Mouse (Mus musculus) embryonic facial prominence, embryonic 11.5 days (tissue): ENCODE data around the gene Serf2. TPM values are rescaled to one million over a fixed set of nuclear protein-coding genes. Genes with fewer than 3 reads are reported as not detected.

Experiments
- ATAC-seq: fragments of 200-750 bp; cut with Nextera tagmentation; replicated peaks from 2 replicates; pipeline ENCODE4 v1.8.0; 2017; ENCODE audit warnings: low read depth; ENCODE audit not compliant: insufficient number of reproducible peaks, low FRiP score, low TSS enrichment
- DNase-seq: peaks from one replicate; pipeline ENCODE4 v3.0.0-alpha.2; 2015; ENCODE audit warnings: low spot score
- H3K27ac ChIP-seq: fragments of 300-500 bp; sonication (generic); replicated peaks from 2 replicates; pipeline ENCODE4 v1.5.1; 2014; ENCODE audit warnings: mild to moderate bottlenecking, low read depth, low read length, control low read depth
- H3K27me3 ChIP-seq: fragments of 300-500 bp; sonication (generic); 2 replicates; pipeline ENCODE4 v1.6.1; 2014; ENCODE audit warnings: mild to moderate bottlenecking, low read length, moderate library complexity, mixed read lengths; ENCODE audit not compliant: control insufficient read depth, insufficient read depth
- H3K36me3 ChIP-seq: fragments of 300-500 bp; sonication (generic); replicated peaks from 2 replicates; pipeline ENCODE4 v1.6.1; 2014; ENCODE audit warnings: low read depth, mild to moderate bottlenecking, low read length, moderate library complexity, mixed read lengths; ENCODE audit not compliant: control insufficient read depth, insufficient read depth
- H3K4me1 ChIP-seq: fragments of 300-500 bp; sonication (generic); 2 replicates; pipeline ENCODE4 v1.6.1; 2014; ENCODE audit warnings: low read length, mixed read lengths; ENCODE audit not compliant: control insufficient read depth, insufficient read depth
- H3K4me2 ChIP-seq: fragments of 300-500 bp; sonication (generic); 2 replicates; pipeline ENCODE4 v1.6.1; 2014; ENCODE audit warnings: low read depth, mild to moderate bottlenecking, control low read depth, low read length, moderate library complexity
- H3K4me3 ChIP-seq: fragments of 300-500 bp; sonication (generic); 2 replicates; pipeline ENCODE4 v1.5.1; 2014; ENCODE audit warnings: low read depth, low read length, control low read depth
- H3K9ac ChIP-seq: fragments of 300-500 bp; sonication (generic); replicated peaks from 2 replicates; pipeline ENCODE4 v1.6.1; 2014; ENCODE audit warnings: mild to moderate bottlenecking, control low read depth, low read length
- H3K9me3 ChIP-seq: fragments of 300-500 bp; sonication (generic); replicated peaks from 2 replicates; pipeline ENCODE4 v1.6.1; 2016; ENCODE audit warnings: mild to moderate bottlenecking, low read length, inconsistent platforms, mixed read lengths; ENCODE audit not compliant: control insufficient read depth
- WGBS: fragments of 180-500 bp; shearing (Covaris S2); extraction: QIAGEN DNeasy Blood & Tissue Kit; methylation state at CpG from one replicate; pipeline ENCODE4 v1.1.7; 2014; 5-methylcytosine and 5-hydroxymethylcytosine counted together
- polyA plus RNA-seq: library from polyadenylated mRNA; unstranded; fragments of >200 nt; fragmentation: Nextera tagmentation; extraction: Ambion mirVana; gene quantifications from 2 replicates; pipeline ENCODE4 v1.2.1, GENCODE M21; 2014

Serf2 gene
- polyA plus RNA-seq, 1 experiment from 2014 or later, result 478 TPM

- Histone ChIP-seq H3K9ac (peak overlapping the region; percentile 45), H3K4me1 (no peaks in the 10 kb centered on the region), H3K27ac (no peak overlapping the region), H3K9me3 (no peaks in the 10 kb centered on the region), H3K4me2 (peak overlapping the region; percentile 79), H3K27me3 (no peaks in the 10 kb centered on the region), H3K36me3 (peaks cover 9% of the 10 kb centered on the region), H3K4me3 (peak overlapping the region; percentile 44)
- ATAC-seq (peak; percentile 27; the same call in 1 of the 2 replicates), DNase-seq (no peak)
- 7% methylated on average over 11 of the region's 11 CpGs for WGBS
Observed at GRCm38 (mm10) chr2:121441800-121442199, 7.2 kb upstream of the Serf2 start.

GRCm38 (mm10) chr2:121442259-121443067 is 6.5 kb upstream of the Serf2 start:
- H3K9me3 ChIP-seq, result no peaks in the 10 kb centered on the region
- no peak overlapping the region for H3K27ac ChIP-seq
- H3K9ac ChIP-seq, result peak overlapping the region; percentile 45
- H3K36me3 ChIP-seq, result peaks cover 9% of the 10 kb centered on the region
- H3K4me3 ChIP-seq, result peak overlapping the region; percentile 44
- peak; percentile 63 for ATAC-seq
- DNase-seq, result peak; percentile 67
- no peaks in the 10 kb centered on the region for H3K4me1 ChIP-seq
- 2% methylated on average over 30 of the region's 30 CpGs for WGBS
- H3K27me3 ChIP-seq, result no peaks in the 10 kb centered on the region
- peak overlapping the region; percentile 79 for H3K4me2 ChIP-seq

- Histone ChIP-seq H3K4me2 (peak overlapping the region; percentile 79), H3K9ac (peak overlapping the region; percentile 22; the same call in 1 of the 2 replicates), H3K9me3 (no peaks in the 10 kb centered on the region), H3K27ac (no peak overlapping the region), H3K27me3 (no peaks in the 10 kb centered on the region), H3K36me3 (peaks cover 7% of the 10 kb centered on the region), H3K4me3 (peak overlapping the region; percentile 44), H3K4me1 (no peaks in the 10 kb centered on the region)
- DNase-seq (no peak), ATAC-seq (no peak)
- 23% methylated on average over 8 of the region's 8 CpGs for WGBS
Observed at GRCm38 (mm10) chr2:121443068-121443349, 6.0 kb upstream of the Serf2 start.

GRCm38 (mm10) chr2:121444178-121444577 is 4.8 kb upstream of the Serf2 start, which contains the start of gene Ell3:
Gene Ell3, minus strand, starts transcription at chr2:121444278.
- no peaks in the 10 kb centered on the region for H3K9me3 ChIP-seq
- ATAC-seq (no peak), DNase-seq (no peak)
- 81% methylated on average over 1 of the region's 1 CpGs for WGBS
- H3K4me2 ChIP-seq, result no peak within 1 kb of the TSS
- H3K27ac ChIP-seq, result no peak within 1 kb of the TSS
- no peaks in the 10 kb centered on the region for H3K27me3 ChIP-seq
- peaks cover 4% of the 10 kb centered on the region; the same call in 1 of the 2 replicates for H3K36me3 ChIP-seq
- no peak within 1 kb of the TSS for H3K9ac ChIP-seq
- H3K4me1 ChIP-seq, result no peaks in the 10 kb centered on the region
- H3K4me3 ChIP-seq, result no peak within 1 kb of the TSS

- no peak overlapping the region for H3K9ac ChIP-seq
- no peak overlapping the region for H3K4me3 ChIP-seq
- ATAC-seq (no peak), DNase-seq (no peak)
- no peaks in the 10 kb centered on the region for H3K36me3 ChIP-seq
- H3K4me1 ChIP-seq, result no peaks in the 10 kb centered on the region
- H3K27me3 ChIP-seq, result no peaks in the 10 kb centered on the region
- H3K4me2 ChIP-seq, result no peak overlapping the region
- H3K27ac ChIP-seq, result no peak overlapping the region
- WGBS, result 82% methylated on average over 3 of the region's 3 CpGs
- H3K9me3 ChIP-seq, result no peaks in the 10 kb centered on the region
Observed at GRCm38 (mm10) chr2:121445117-121445516, 3.9 kb upstream of the Serf2 start.

- Histone ChIP-seq H3K27me3 (no peaks in the 10 kb centered on the region), H3K9me3 (no peaks in the 10 kb centered on the region), H3K4me3 (no peak overlapping the region), H3K4me1 (no peaks in the 10 kb centered on the region), H3K9ac (no peak overlapping the region), H3K36me3 (no peaks in the 10 kb centered on the region), H3K4me2 (no peak overlapping the region), H3K27ac (no peak overlapping the region)
- DNase-seq (no peak), ATAC-seq (no peak)
- 78% methylated on average over 4 of the region's 4 CpGs for WGBS
Observed at GRCm38 (mm10) chr2:121446506-121446905, 2.5 kb upstream of the Serf2 start.

GRCm38 (mm10) chr2:121447006-121447405 is 2.0 kb upstream of the Serf2 start:
- WGBS, result 91% methylated on average over 3 of the region's 3 CpGs
- no peak overlapping the region for H3K4me2 ChIP-seq
- no peak overlapping the region for H3K9ac ChIP-seq
- H3K27me3 ChIP-seq, result no peaks in the 10 kb centered on the region
- no peaks in the 10 kb centered on the region for H3K9me3 ChIP-seq
- no peaks in the 10 kb centered on the region for H3K36me3 ChIP-seq
- no peak for DNase-seq
- no peak overlapping the region for H3K27ac ChIP-seq
- no peaks in the 10 kb centered on the region for H3K4me1 ChIP-seq
- H3K4me3 ChIP-seq, result no peak overlapping the region
- no peak for ATAC-seq

- H3K36me3 ChIP-seq, result no peaks in the 10 kb centered on the region; the same call in 1 of the 2 replicates
- DNase-seq (peak; percentile 64), ATAC-seq (no peak)
- H3K4me1 ChIP-seq, result no peaks in the 10 kb centered on the region
- H3K27ac ChIP-seq, result peak overlapping the region; percentile 72; the same call in 1 of the 2 replicates
- no peaks in the 10 kb centered on the region for H3K9me3 ChIP-seq
- H3K9ac ChIP-seq, result peak overlapping the region; percentile 52
- no peaks in the 10 kb centered on the region for H3K27me3 ChIP-seq
- WGBS, result 17% methylated on average over 9 of the region's 9 CpGs
- H3K4me2 ChIP-seq, result peak overlapping the region; percentile 65
- peak overlapping the region; percentile 98 for H3K4me3 ChIP-seq
Observed at GRCm38 (mm10) chr2:121448136-121448535, 859 bp upstream of the Serf2 start.
